Mouse (Mus musculus): Measurements from ENCODE around the gene Dlgap4. TPM values are rescaled to one million over a fixed set of nuclear protein-coding genes. Genes with fewer than 3 reads are reported as not detected.

Gene Dlgap4
- polyA plus RNA-seq, 1 experiment from 2014 or later, result 51.9 TPM

- peaks cover 40% of the 10 kb centered on the region for H3K36me3 ChIP-seq
- WGBS, result 69% methylated on average over 8 of the region's 8 CpGs
- no peak overlapping the region for H3K9ac ChIP-seq
- H3K9me3 ChIP-seq, result no peaks in the 10 kb centered on the region
- peak overlapping the region; percentile 61 for H3K27ac ChIP-seq (replicated peaks)
- H3K4me2 ChIP-seq, result no peak overlapping the region
- H3K4me3 ChIP-seq, result no peak overlapping the region
- H3K4me1 ChIP-seq, result peaks cover 34% of the 10 kb centered on the region
- H3K27me3 ChIP-seq (replicated peaks), result no peaks in the 10 kb centered on the region
- no peak for ATAC-seq (ENCODE audit: extremely low read depth, insufficient number of reproducible peaks, low FRiP score, low TSS enrichment)
Measured at GRCm38 (mm10) chr2:156765593-156765992, 152.1 kb downstream of the Dlgap4 start.

GRCm38 (mm10) chr2:156766227-156767019 is 152.9 kb downstream of the Dlgap4 start:
- ATAC-seq (ENCODE audit: extremely low read depth, insufficient number of reproducible peaks, low FRiP score, low TSS enrichment), result no peak
- H3K4me1 ChIP-seq, result peaks cover 32% of the 10 kb centered on the region
- 67% methylated on average over 10 of the region's 10 CpGs for WGBS

GRCm38 (mm10) chr2:156767108-156767507 is 153.6 kb downstream of the Dlgap4 start:
- no peak overlapping the region for H3K9ac ChIP-seq
- H3K9me3 ChIP-seq, result no peaks in the 10 kb centered on the region
- no peak overlapping the region for H3K4me3 ChIP-seq
- no peak for ATAC-seq (ENCODE audit: extremely low read depth, insufficient number of reproducible peaks, low FRiP score, low TSS enrichment)
- H3K27me3 ChIP-seq (replicated peaks), result no peaks in the 10 kb centered on the region
- H3K4me1 ChIP-seq, result peaks cover 32% of the 10 kb centered on the region
- H3K36me3 ChIP-seq, result peaks cover 24% of the 10 kb centered on the region
- 69% methylated on average over 5 of the region's 5 CpGs for WGBS
- H3K27ac ChIP-seq (replicated peaks), result no peak overlapping the region
- H3K4me2 ChIP-seq, result no peak overlapping the region

More at GRCm38 (mm10) chr2:156766227-156767019, 152.9 kb downstream of the Dlgap4 start:
- Histone ChIP-seq H3K9me3 (no peaks in the 10 kb centered on the region), H3K27me3 (replicated peaks) (no peaks in the 10 kb centered on the region), H3K27ac (replicated peaks) (peak overlapping the region; percentile 13; the same call in 1 of the 2 replicates), H3K4me3 (no peak overlapping the region), H3K36me3 (peaks cover 31% of the 10 kb centered on the region), H3K9ac (no peak overlapping the region), H3K4me2 (no peak overlapping the region)

- Histone ChIP-seq H3K4me1 (peaks cover 36% of the 10 kb centered on the region), H3K9ac (no peak overlapping the region), H3K27ac (replicated peaks) (no peak overlapping the region), H3K4me2 (no peak overlapping the region), H3K9me3 (no peaks in the 10 kb centered on the region), H3K4me3 (no peak overlapping the region), H3K36me3 (peaks cover 3% of the 10 kb centered on the region; the same call in 1 of the 2 replicates), H3K27me3 (replicated peaks) (no peaks in the 10 kb centered on the region)
- no peak for ATAC-seq (ENCODE audit: extremely low read depth, insufficient number of reproducible peaks, low FRiP score, low TSS enrichment)
- 70% methylated on average over 12 of the region's 12 CpGs for WGBS
Measured at GRCm38 (mm10) chr2:156769274-156769673, 155.8 kb downstream of the Dlgap4 start.

- ATAC-seq (ENCODE audit: extremely low read depth, insufficient number of reproducible peaks, low FRiP score, low TSS enrichment), result no peak
- no peak overlapping the region for H3K9ac ChIP-seq
- H3K4me3 ChIP-seq, result no peak overlapping the region
- no peaks in the 10 kb centered on the region for H3K27me3 ChIP-seq (replicated peaks)
- no peaks in the 10 kb centered on the region for H3K9me3 ChIP-seq
- peaks cover 2% of the 10 kb centered on the region for H3K36me3 ChIP-seq
- no peak overlapping the region for H3K4me2 ChIP-seq
- H3K4me1 ChIP-seq, result peaks cover 38% of the 10 kb centered on the region
- no peak overlapping the region for H3K27ac ChIP-seq (replicated peaks)
Measured at GRCm38 (mm10) chr2:156773470-156773869, 160.0 kb downstream of the Dlgap4 start.

- 66% methylated on average over 13 of the region's 13 CpGs for WGBS
- 0 out of 2 replicates have a peak, but pooled peaks have one; percentile 11 for ATAC-seq (ENCODE audit: extremely low read depth, insufficient number of reproducible peaks, low FRiP score, low TSS enrichment)
- H3K4me3 ChIP-seq, result peak overlapping the region; percentile 69
Measured at GRCm38 (mm10) chr2:156774035-156774737, 160.7 kb downstream of the Dlgap4 start.

GRCm38 (mm10) chr2:156774738-156775454 is 161.4 kb downstream of the Dlgap4 start, which contains the start of gene Myl9:
Myl9 (plus strand) TSS chr2:156775420.
- Histone ChIP-seq H3K36me3 (peaks cover 16% of the 10 kb centered on the region), H3K9me3 (no peaks in the 10 kb centered on the region), H3K4me3 (peak within 1 kb of the TSS; percentile 69), H3K9ac (peak within 1 kb of the TSS; percentile 94), H3K27me3 (replicated peaks) (no peaks in the 10 kb centered on the region), H3K4me1 (peaks cover 53% of the 10 kb centered on the region), H3K27ac (replicated peaks) (peak within 1 kb of the TSS; percentile 98), H3K4me2 (peak within 1 kb of the TSS; percentile 76)
- WGBS, result 2% methylated on average over 28 of the region's 28 CpGs
- ATAC-seq (ENCODE audit: extremely low read depth, insufficient number of reproducible peaks, low FRiP score, low TSS enrichment), result peak; percentile 67

More at GRCm38 (mm10) chr2:156774035-156774737, 160.7 kb downstream of the Dlgap4 start:
- peaks cover 46% of the 10 kb centered on the region for H3K4me1 ChIP-seq
- H3K4me2 ChIP-seq, result peak overlapping the region; percentile 76
- peak overlapping the region; percentile 94 for H3K9ac ChIP-seq
- H3K27me3 ChIP-seq (replicated peaks), result no peaks in the 10 kb centered on the region
- H3K36me3 ChIP-seq, result peaks cover 9% of the 10 kb centered on the region
- peak overlapping the region; percentile 98 for H3K27ac ChIP-seq (replicated peaks)
- no peaks in the 10 kb centered on the region for H3K9me3 ChIP-seq

GRCm38 (mm10) chr2:156775455-156776435 is 162.2 kb downstream of the Dlgap4 start:
- Histone ChIP-seq H3K36me3 (peaks cover 25% of the 10 kb centered on the region), H3K4me1 (peaks cover 61% of the 10 kb centered on the region)

GRCm38 (mm10) chr2:156776907-156777306 is 163.4 kb downstream of the Dlgap4 start:
- Histone ChIP-seq H3K4me1 (peaks cover 72% of the 10 kb centered on the region), H3K9ac (peak overlapping the region; percentile 84), H3K36me3 (peaks cover 36% of the 10 kb centered on the region), H3K4me2 (peak overlapping the region; percentile 76), H3K9me3 (no peaks in the 10 kb centered on the region), H3K27ac (replicated peaks) (peak overlapping the region; percentile 68), H3K4me3 (peak overlapping the region; percentile 69), H3K27me3 (replicated peaks) (no peaks in the 10 kb centered on the region)
- 58% methylated on average over 2 of the region's 2 CpGs for WGBS
- ATAC-seq (ENCODE audit: extremely low read depth, insufficient number of reproducible peaks, low FRiP score, low TSS enrichment), result no peak

More at GRCm38 (mm10) chr2:156775455-156776435, 162.2 kb downstream of the Dlgap4 start:
- ATAC-seq (ENCODE audit: extremely low read depth, insufficient number of reproducible peaks, low FRiP score, low TSS enrichment), result no peak
- peak overlapping the region; percentile 98 for H3K27ac ChIP-seq (replicated peaks)
- no peaks in the 10 kb centered on the region for H3K9me3 ChIP-seq
- H3K9ac ChIP-seq, result peak overlapping the region; percentile 94
- WGBS, result 16% methylated on average over 17 of the region's 17 CpGs
- H3K4me3 ChIP-seq, result peak overlapping the region; percentile 69
- peak overlapping the region; percentile 76 for H3K4me2 ChIP-seq
- H3K27me3 ChIP-seq (replicated peaks), result no peaks in the 10 kb centered on the region

- peak overlapping the region; percentile 68 for H3K27ac ChIP-seq (replicated peaks)
- no peaks in the 10 kb centered on the region for H3K27me3 ChIP-seq (replicated peaks)
- H3K9me3 ChIP-seq, result no peaks in the 10 kb centered on the region
- WGBS, result 36% methylated on average over 7 of the region's 7 CpGs
- peaks cover 36% of the 10 kb centered on the region for H3K36me3 ChIP-seq
- no peak for ATAC-seq (ENCODE audit: extremely low read depth, insufficient number of reproducible peaks, low FRiP score, low TSS enrichment)
- H3K4me3 ChIP-seq, result peak overlapping the region; percentile 69
- H3K9ac ChIP-seq, result peak overlapping the region; percentile 84
- H3K4me2 ChIP-seq, result peak overlapping the region; percentile 76
- H3K4me1 ChIP-seq, result peaks cover 77% of the 10 kb centered on the region
Measured at GRCm38 (mm10) chr2:156777326-156778004, 164.0 kb downstream of the Dlgap4 start.
